Mouse (Mus musculus): ENCODE results near the gene Gm9944. TPM values are rescaled to one million over a fixed set of nuclear protein-coding genes. Genes with fewer than 3 reads are reported as not detected.

Gm9944 gene
- polyA plus RNA-seq, 1 experiment: not detected

- Histone ChIP-seq H3K27ac (replicated peaks; ENCODE audit: low read depth, low read length) (no peak overlapping the region), H3K4me3 (ENCODE audit: insufficient read depth, low read depth, low read length) (no peak overlapping the region), H3K4me1 (ENCODE audit: control insufficient read depth, insufficient read depth, insufficient read length, low read length) (no peaks in the 10 kb centered on the region)
These were observed 48.5 kb downstream of the Gm9944 start for GRCm38 (mm10) chr4:144404456-144405086.

Other genes starting within 250 kb of the Gm9944 start
- not detected in 2 replicates for gene C87977, start 240.0 kb downstream of the Gm9944 start, polyA plus RNA-seq (2012; ENCODE audit: insufficient read depth, insufficient read length, missing spikeins)
- gene Pramel5, start 172.8 kb downstream of the Gm9944 start, polyA plus RNA-seq (2012; ENCODE audit: insufficient read depth, insufficient read length, missing spikeins): not detected in 2 replicates
- gene Gm13128, start 123.1 kb downstream of the Gm9944 start, polyA plus RNA-seq (2012; ENCODE audit: insufficient read depth, insufficient read length, missing spikeins): not detected in 2 replicates
- not detected in 2 replicates for gene Gm13119, start 95.4 kb downstream of the Gm9944 start, polyA plus RNA-seq (2012; ENCODE audit: insufficient read depth, insufficient read length, missing spikeins)
- gene Pramef20, start 75.4 kb downstream of the Gm9944 start, polyA plus RNA-seq (2012; ENCODE audit: insufficient read depth, insufficient read length, missing spikeins): not detected in 2 replicates
- not detected in 2 replicates for gene Pramef12, start 44.9 kb downstream of the Gm9944 start, polyA plus RNA-seq (2012; ENCODE audit: insufficient read depth, insufficient read length, missing spikeins)
- gene 1700012P22Rik, start 14.5 kb downstream of the Gm9944 start, polyA plus RNA-seq (2012; ENCODE audit: insufficient read depth, insufficient read length, missing spikeins): not detected in 2 replicates
- not detected in 2 replicates for gene Aadacl3, start 10.4 kb upstream of the Gm9944 start, polyA plus RNA-seq (2012; ENCODE audit: insufficient read depth, insufficient read length, missing spikeins)
- not detected in 2 replicates for gene 9430007A20Rik, start 66.5 kb upstream of the Gm9944 start, polyA plus RNA-seq (2012; ENCODE audit: insufficient read depth, insufficient read length, missing spikeins)
- not detected in 2 replicates for gene Gm13124, start 111.8 kb upstream of the Gm9944 start, polyA plus RNA-seq (2012; ENCODE audit: insufficient read depth, insufficient read length, missing spikeins)
- gene Aadacl4, start 160.4 kb upstream of the Gm9944 start, polyA plus RNA-seq (2012; ENCODE audit: insufficient read depth, insufficient read length, missing spikeins): not detected in 2 replicates
- gene Gm436, start 233.1 kb upstream of the Gm9944 start, polyA plus RNA-seq (2012; ENCODE audit: insufficient read depth, insufficient read length, missing spikeins): not detected in 2 replicates

All from brown adipose tissue, adult 24 weeks (tissue).